ENCODE assay signal across 9 mouse cellular contexts in genomic region chr12:116146996-116147634, GRCm38 (mm10).
DNase-seq lines count a peak whose midpoint lies in the region; ATAC-seq and TF ChIP-seq lines count a peak whose summit lies in the region.
"Had no signal": no experiment of that assay in that cellular context is flagged by ENCODE, and none has a peak within 500 bp of the region (broad histone marks: within the 10 kb centered on the region; RNA-seq: fewer than 3 reads in every experiment).

No protein-coding gene starts in this region.

- ATAC-seq in forebrain, embryonic 14.5 days, result peak; percentile 70

- WGBS in forebrain, embryonic 14.5 days, result 15% methylated on average over 8 of the region's 8 CpGs
- WGBS in kidney, adult 2 months, result 67% methylated on average over 8 of the region's 8 CpGs

- peak; percentile 8 for DNase-seq in right cerebral cortex, postnatal 4 days
- no peak for DNase-seq in right cerebral cortex, adult 2 months (ENCODE audit: low spot score in 2 of 2)
- DNase-seq in forebrain, embryonic 14.5 days (ENCODE audit: low spot score), result peak; percentile 15
- DNase-seq in mesoderm, embryonic 11.5 days (ENCODE audit: low read depth, low spot score), result peak; percentile 16
- no peak for DNase-seq in adipocyte (ENCODE audit: low spot score)
- no peak for DNase-seq in natural killer cell, adult 2 months (ENCODE audit: low spot score in 2 of 2)
- DNase-seq in kidney, adult 2 months, result no peak
- DNase-seq: thymus, postnatal 36 days had no signal

- H3K27me3 ChIP-seq in forebrain, embryonic 14.5 days (replicated peaks; ENCODE audit: control insufficient read depth, insufficient read depth, low read length), result no peaks in the 10 kb centered on the region
- no peaks in the 10 kb centered on the region for H3K27me3 ChIP-seq in kidney, adult 2 months (replicated peaks; ENCODE audit: control insufficient read depth, insufficient read depth, low read length)
- H3K27me3 ChIP-seq: lung, embryonic 15.5 days had no signal

- H3K4me2 ChIP-seq in forebrain, embryonic 14.5 days (ENCODE audit: low read length), result no peak overlapping the region
- H3K4me2 ChIP-seq: lung, embryonic 15.5 days had no signal

- TF ChIP-seq POLR2A in kidney, adult 2 months (IDR thresholded peaks at IDR 0.05; ENCODE audit: low read depth, low read length), result no peak

- no peaks in the 10 kb centered on the region for H3K36me3 ChIP-seq in forebrain, embryonic 14.5 days (ENCODE audit: control insufficient read depth, insufficient read depth, low read length)
- H3K36me3 ChIP-seq in kidney, adult 2 months (ENCODE audit: control insufficient read depth, insufficient read depth, low read length), result no peaks in the 10 kb centered on the region
- H3K36me3 ChIP-seq: lung, embryonic 15.5 days had no signal

- no peaks in the 10 kb centered on the region for H3K9me3 ChIP-seq in forebrain, embryonic 14.5 days (replicated peaks; ENCODE audit: control insufficient read depth, low read length)
- H3K9me3 ChIP-seq: lung, embryonic 15.5 days had no signal

- H3K9ac ChIP-seq in forebrain, embryonic 14.5 days (ENCODE audit: low read length), result no peak overlapping the region
- H3K9ac ChIP-seq: lung, embryonic 15.5 days had no signal

- no peaks in the 10 kb centered on the region for H3K4me1 ChIP-seq in forebrain, embryonic 14.5 days (ENCODE audit: control insufficient read depth, insufficient read depth, low read length)
- H3K4me1 ChIP-seq in kidney, adult 2 months (ENCODE audit: control insufficient read depth, insufficient read depth, low read length), result no peaks in the 10 kb centered on the region
- H3K4me1 ChIP-seq: lung, embryonic 15.5 days had no signal

- no peak for TF ChIP-seq CTCF in kidney, adult 2 months (conservative IDR thresholded peaks at IDR 0.05; ENCODE audit: insufficient read depth, insufficient read length, low read depth, low read length)

- H3K4me3 ChIP-seq in forebrain, embryonic 14.5 days (ENCODE audit: low read depth, low read length), result no peak overlapping the region
- no peak overlapping the region for H3K4me3 ChIP-seq in kidney, adult 2 months (ENCODE audit: insufficient read depth, low read depth, low read length)
- H3K4me3 ChIP-seq: lung, embryonic 15.5 days had no signal

- H3K27ac ChIP-seq in forebrain, embryonic 14.5 days (ENCODE audit: low read depth, low read length), result no peak overlapping the region
- H3K27ac ChIP-seq in kidney, adult 2 months (ENCODE audit: insufficient read depth, low read depth, low read length), result no peak overlapping the region
- H3K27ac ChIP-seq: lung, embryonic 15.5 days had no signal

Comparison
In these comparisons a context has a peak if more than half of its experiments do, and no peak if none do; other contexts are left out.
1. DNase-seq: peak in right cerebral cortex, postnatal 4 days (single experiment), forebrain, embryonic 14.5 days (single experiment) and mesoderm, embryonic 11.5 days (single experiment); none in right cerebral cortex, adult 2 months (0 of 2), adipocyte (single experiment), natural killer cell, adult 2 months (0 of 2) and kidney, adult 2 months (single experiment).